Mouse (Mus musculus) heart, adult 10 weeks (tissue): ENCODE measurements around the gene Foxd2. TPM values are rescaled to one million over a fixed set of nuclear protein-coding genes. Genes with fewer than 3 reads are reported as not detected.

Experiments
- polyA plus RNA-seq: library from polyadenylated mRNA; stranded (reverse); fragments of 350-450 nt; fragmentation: Illumina TruSeq; extraction: RNeasy Lipid Tissue Mini Kit (QIAGEN cat#74804); gene quantifications from one replicate; pipeline ENCODE4 v1.2.3, GENCODE M21; 2014; ENCODE audit warnings: low read depth, low replicate concordance

Foxd2 gene
- 0.21 TPM for polyA plus RNA-seq

DNA sequence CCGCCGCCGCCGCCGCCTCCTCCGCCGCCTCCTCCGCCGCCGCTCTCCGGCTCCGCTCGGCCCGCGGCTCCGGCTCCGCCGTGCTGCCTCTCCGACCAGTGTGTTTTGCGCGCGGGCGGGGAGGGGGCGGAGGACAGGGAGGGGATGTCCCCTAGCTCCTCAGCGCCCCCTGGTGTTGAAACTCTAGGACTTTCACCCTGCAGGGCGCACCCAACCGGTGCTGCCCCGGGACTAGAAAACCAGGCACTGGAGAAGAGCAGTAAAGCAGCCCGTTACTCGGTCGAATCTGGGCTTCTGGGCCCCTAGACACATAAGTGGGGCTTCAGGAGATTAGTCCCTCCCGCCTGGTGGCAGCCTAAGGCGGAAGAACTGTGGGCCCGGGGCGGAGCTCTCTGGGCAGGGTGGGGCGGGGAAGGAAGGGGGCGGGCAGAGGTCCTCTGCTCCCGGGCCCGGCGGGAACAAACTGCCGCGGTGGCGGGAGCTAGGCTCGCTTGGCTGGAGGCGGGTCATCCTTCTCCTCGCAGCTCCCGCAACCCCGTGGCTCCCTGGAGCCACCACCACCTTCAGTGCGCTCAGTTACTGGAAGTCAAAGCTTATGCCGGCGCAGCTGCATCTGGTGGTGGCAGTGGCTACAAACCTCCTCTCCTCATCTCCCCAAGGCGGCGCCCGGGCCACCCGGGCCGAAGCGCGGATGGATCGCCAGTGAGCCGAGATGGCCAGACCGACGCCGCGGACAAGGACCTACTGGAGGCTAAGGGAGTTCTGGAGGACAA lies at the start of gene Foxd2:
Gene Foxd2, minus strand, starts transcription at position 45 of the 773 bp plus-strand sequence.

GRCm38 (mm10) chr4:114925917-114926312 lies 17.2 kb upstream of the Foxd2 start, which contains the start of gene Foxe3:
Gene Foxe3 (minus strand): TSS chr4:114926013.

Other genes with a start within 250 kb of the Foxd2 start
- not detected for gene Gm12830, start 87.2 kb downstream of the Foxd2 start, polyA plus RNA-seq
- not detected for gene Foxe3, start 17.1 kb upstream of the Foxd2 start, polyA plus RNA-seq
- 37.5 TPM for gene Cmpk1, start 78.4 kb upstream of the Foxd2 start, polyA plus RNA-seq
- 0.08 TPM for gene Stil, start 91.3 kb upstream of the Foxd2 start, polyA plus RNA-seq
- 3.7 TPM for gene Tal1, start 147.6 kb upstream of the Foxd2 start, polyA plus RNA-seq
- not detected for gene Pdzk1ip1, start 179.8 kb upstream of the Foxd2 start, polyA plus RNA-seq
- not detected for gene Cyp4x1, start 225.4 kb upstream of the Foxd2 start, polyA plus RNA-seq